Mouse (Mus musculus) hindbrain, embryonic 10.5 days (tissue): Measurements from ENCODE around the gene Emsy. TPM values are rescaled to one million over a fixed set of nuclear protein-coding genes. Genes with fewer than 3 reads are reported as not detected.
A peak's percentile ranks its signal among the peaks of the same experiment; 100 is the strongest.

Experiments used
- DNase-seq: peaks from one replicate; pipeline ENCODE4 v3.0.0-alpha.2; 2017; ENCODE audit warnings: low spot score
- H3K27ac ChIP-seq: fragments of 300-500 bp; sonication (generic); 2 replicates; pipeline ENCODE4 v1.5.1; 2016; ENCODE audit warnings: mild to moderate bottlenecking, moderate library complexity
- H3K27me3 ChIP-seq: fragments of 300-500 bp; sonication (generic); 2 replicates; pipeline ENCODE4 v1.6.1; 2016; ENCODE audit warnings: mild to moderate bottlenecking; ENCODE audit not compliant: poor library complexity, insufficient read depth, severe bottlenecking
- H3K36me3 ChIP-seq: fragments of 300-500 bp; sonication (generic); 2 replicates; pipeline ENCODE4 v1.6.1; 2016; ENCODE audit warnings: mild to moderate bottlenecking, moderate library complexity
- H3K4me1 ChIP-seq: fragments of 300-500 bp; sonication (generic); replicated peaks from 2 replicates; pipeline ENCODE4 v1.6.1; 2016; ENCODE audit warnings: mild to moderate bottlenecking
- H3K4me3 ChIP-seq: fragments of 300-500 bp; sonication (generic); 2 replicates; pipeline ENCODE4 v1.5.1; 2016; ENCODE audit warnings: mild to moderate bottlenecking, moderate library complexity
- H3K9me3 ChIP-seq: fragments of 300-500 bp; sonication (generic); 2 replicates; pipeline ENCODE4 v1.6.1; 2016; ENCODE audit warnings: mild to moderate bottlenecking, moderate library complexity
- WGBS: fragments of 180-500 bp; shearing (Covaris S2); methylation state at CpG from one replicate; pipeline ENCODE4 v1.1.7; 2016; 5-methylcytosine and 5-hydroxymethylcytosine counted together
- polyA plus RNA-seq: library from polyadenylated mRNA; unstranded; fragments of >200 nt; fragmentation: Nextera tagmentation; extraction: Ambion mirVana; gene quantifications from 2 replicates; pipeline ENCODE4 v1.2.1, GENCODE M21; 2016

Emsy gene
- polyA plus RNA-seq, 1 experiment from 2014 or later: 38.5 TPM

DNA sequence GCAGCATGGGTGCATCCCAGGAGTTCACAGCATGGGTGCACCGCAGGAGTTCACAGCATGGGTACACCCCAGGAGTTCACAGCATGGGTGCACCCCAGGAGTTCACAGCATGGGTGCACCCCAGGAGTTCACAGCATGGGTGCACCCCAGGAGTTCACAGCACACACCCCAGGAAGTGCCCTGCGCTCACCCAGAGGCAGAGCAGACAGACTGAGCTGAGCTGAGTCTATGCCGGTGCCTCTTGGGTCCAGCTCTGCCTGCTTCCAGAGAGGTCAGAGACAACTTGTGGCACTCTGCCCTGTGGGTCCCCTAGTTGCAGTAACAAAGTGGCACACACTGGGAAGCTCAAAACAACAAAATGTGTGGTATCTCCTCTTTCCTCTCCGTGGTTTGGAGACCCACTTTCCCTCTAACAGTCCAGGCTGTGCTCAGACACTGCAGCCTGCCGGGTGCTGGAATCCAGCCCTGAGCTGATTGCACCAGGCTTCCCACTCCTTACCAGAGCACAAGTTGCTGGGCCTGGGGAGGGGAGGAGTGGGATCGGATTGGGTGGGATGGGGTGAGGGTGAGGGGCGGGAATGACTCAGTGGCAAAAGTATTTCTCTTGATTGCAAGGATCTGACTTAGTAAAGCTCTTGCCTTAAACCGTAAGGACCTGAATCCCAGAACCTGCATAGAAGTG, 85.6 kb downstream of the Emsy start:
- no peaks in the 10 kb centered on the region for H3K27me3 ChIP-seq
- no peak overlapping the region for H3K4me3 ChIP-seq
- peak overlapping the region; percentile 73 for H3K27ac ChIP-seq
- DNase-seq: no peak
- H3K9me3 ChIP-seq: no peaks in the 10 kb centered on the region
- peaks cover 37% of the 10 kb centered on the region for H3K4me1 ChIP-seq
- H3K36me3 ChIP-seq: no peaks in the 10 kb centered on the region
- 73% methylated on average over 8 of the region's 8 CpGs for WGBS

DNA sequence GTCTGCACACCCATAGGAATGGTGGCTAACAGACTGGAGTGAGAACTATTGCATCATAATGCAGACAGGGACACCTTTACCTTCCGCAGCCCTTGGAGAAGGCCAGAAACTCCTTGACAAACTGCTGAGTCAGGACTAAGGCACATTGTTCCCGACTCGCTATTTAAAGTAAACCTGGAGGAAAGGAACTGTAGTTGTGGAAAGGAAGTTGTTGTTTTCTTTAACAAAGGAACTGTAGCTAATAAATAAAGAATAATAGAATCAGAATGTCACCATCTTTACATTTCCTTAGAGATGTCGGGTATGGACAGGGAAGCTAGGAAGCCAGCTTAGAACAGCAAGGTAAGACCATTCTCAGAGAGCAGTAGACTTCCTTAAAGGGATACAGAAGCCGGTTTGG, 89.5 kb downstream of the Emsy start:
- Histone ChIP-seq H3K4me3 (no peak overlapping the region), H3K27ac (no peak overlapping the region), H3K27me3 (no peaks in the 10 kb centered on the region), H3K4me1 (peaks cover 12% of the 10 kb centered on the region), H3K36me3 (no peaks in the 10 kb centered on the region), H3K9me3 (no peaks in the 10 kb centered on the region)
- no peak for DNase-seq
- WGBS: 54% methylated on average over 5 of the region's 5 CpGs

DNA sequence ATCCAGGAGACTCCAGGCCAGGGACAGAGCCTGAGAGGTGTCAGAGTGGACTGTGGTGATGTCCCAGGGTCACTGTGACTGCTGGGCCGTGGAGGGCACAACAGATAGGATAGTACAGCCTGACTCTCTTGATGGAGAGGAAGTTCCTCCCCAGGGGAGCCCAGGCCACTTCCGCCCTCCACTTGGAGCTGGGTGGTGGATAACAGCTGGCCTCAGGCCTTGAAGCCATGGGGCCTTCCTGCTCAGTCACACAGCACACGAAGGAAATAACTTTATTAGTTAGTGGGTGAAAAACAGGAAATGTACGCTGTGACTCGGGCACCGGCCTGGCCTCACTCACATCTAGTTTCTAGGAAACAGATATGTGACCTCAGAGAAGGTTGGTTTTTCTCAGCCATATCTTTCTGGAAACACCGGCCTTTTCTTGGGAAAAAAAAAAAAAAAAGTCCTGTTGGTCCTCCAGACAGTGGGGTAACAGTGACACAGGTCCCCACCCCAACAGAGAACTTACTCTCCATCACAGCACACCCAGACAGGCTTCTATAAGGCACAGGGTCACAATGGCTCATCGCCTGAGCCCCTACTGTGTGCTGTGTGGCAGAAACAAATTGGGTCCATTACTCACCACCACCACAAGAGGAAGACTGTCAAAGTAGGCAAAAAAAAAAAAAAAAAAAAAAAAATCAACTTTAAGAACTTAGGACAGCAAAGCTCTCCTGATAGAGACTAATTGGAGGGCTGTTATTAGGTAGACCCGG, 91.8 kb downstream of the Emsy start:
- no peaks in the 10 kb centered on the region for H3K27me3 ChIP-seq
- no peak overlapping the region for H3K27ac ChIP-seq
- H3K36me3 ChIP-seq: no peaks in the 10 kb centered on the region
- H3K4me3 ChIP-seq: no peak overlapping the region
- no peaks in the 10 kb centered on the region for H3K4me1 ChIP-seq
- no peak for DNase-seq
- no peaks in the 10 kb centered on the region for H3K9me3 ChIP-seq
- WGBS: 76% methylated on average over 9 of the region's 9 CpGs

DNA sequence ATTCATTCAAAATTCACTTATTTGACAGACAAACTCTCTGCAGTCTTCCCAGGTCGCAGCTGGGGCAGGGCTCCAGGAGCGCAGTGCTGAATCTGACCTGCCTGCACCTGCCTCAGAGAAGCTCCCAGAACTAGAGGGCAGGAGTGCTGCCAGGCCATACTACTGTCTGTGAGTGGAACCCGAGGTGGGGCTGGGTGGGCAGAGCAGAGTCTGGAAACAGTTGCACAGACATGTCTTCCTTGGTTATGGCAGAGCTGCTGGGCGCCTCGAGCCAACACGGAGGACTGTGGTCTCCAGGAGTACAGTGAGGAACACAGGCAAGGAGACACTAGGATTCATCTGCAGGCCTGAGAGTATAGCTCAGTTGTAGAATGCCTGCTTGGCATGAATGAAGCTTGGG, 92.6 kb downstream of the Emsy start:
- H3K9me3 ChIP-seq: no peaks in the 10 kb centered on the region
- no peak overlapping the region for H3K4me3 ChIP-seq
- H3K27ac ChIP-seq: no peak overlapping the region

DNA sequence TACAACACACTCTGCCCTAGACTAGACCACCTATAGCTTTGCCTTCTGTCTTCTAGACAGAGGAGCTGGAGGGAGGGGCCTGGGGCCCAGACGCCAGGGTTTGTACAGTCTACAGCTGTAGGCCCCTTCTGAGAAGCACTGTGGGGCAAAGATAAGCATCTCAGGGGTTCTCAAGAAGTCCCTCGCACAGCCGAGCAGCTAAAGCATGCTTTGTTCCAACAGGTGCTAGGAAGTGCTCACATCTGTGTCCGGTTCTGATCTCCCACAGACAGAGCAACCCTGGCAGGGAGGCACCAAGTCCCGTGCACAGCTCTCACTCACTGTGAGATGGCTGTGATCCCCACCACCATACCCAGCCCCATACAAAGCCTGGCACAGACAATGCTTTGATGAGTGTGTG, 93.6 kb downstream of the Emsy start:
- H3K36me3 ChIP-seq: no peaks in the 10 kb centered on the region
- H3K9me3 ChIP-seq: no peaks in the 10 kb centered on the region
- DNase-seq: no peak
- WGBS: 78% methylated on average over 5 of the region's 5 CpGs
- no peak overlapping the region for H3K4me3 ChIP-seq
- H3K27me3 ChIP-seq: no peaks in the 10 kb centered on the region
- H3K4me1 ChIP-seq: peaks cover 5% of the 10 kb centered on the region; the same call in 1 of the 2 replicates
- H3K27ac ChIP-seq: no peak overlapping the region

More for the DNA sequence above, 92.6 kb downstream of the Emsy start:
- DNase-seq: no peak
- WGBS: 91% methylated on average over 6 of the region's 6 CpGs
- no peaks in the 10 kb centered on the region for H3K4me1 ChIP-seq
- H3K27me3 ChIP-seq: no peaks in the 10 kb centered on the region
- no peaks in the 10 kb centered on the region for H3K36me3 ChIP-seq

DNA sequence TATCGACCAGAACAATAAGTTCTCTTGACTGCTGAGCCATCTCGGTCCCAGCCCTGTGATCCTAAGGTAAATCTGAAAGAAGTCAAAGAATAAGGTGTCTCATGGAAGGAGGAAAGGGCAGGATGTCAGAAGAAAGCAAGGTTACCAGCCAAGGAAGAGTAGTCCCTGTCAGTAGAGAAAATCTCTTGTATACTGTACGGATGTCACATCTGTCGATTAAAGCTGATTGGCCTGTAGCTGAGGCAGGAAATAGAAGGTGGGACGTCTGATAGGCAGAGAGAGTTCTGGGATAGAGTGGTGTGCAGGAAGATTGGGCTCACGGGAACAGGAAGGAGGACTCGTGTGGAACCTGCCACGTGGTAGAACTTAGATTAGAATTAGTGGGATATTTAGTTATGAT, 94.4 kb downstream of the Emsy start:
- WGBS: 90% methylated on average over 8 of the region's 8 CpGs
- Histone ChIP-seq H3K27ac (no peak overlapping the region), H3K4me3 (no peak overlapping the region), H3K4me1 (peaks cover 5% of the 10 kb centered on the region; the same call in 1 of the 2 replicates), H3K27me3 (no peaks in the 10 kb centered on the region), H3K9me3 (no peaks in the 10 kb centered on the region), H3K36me3 (no peaks in the 10 kb centered on the region)
- no peak for DNase-seq

DNA sequence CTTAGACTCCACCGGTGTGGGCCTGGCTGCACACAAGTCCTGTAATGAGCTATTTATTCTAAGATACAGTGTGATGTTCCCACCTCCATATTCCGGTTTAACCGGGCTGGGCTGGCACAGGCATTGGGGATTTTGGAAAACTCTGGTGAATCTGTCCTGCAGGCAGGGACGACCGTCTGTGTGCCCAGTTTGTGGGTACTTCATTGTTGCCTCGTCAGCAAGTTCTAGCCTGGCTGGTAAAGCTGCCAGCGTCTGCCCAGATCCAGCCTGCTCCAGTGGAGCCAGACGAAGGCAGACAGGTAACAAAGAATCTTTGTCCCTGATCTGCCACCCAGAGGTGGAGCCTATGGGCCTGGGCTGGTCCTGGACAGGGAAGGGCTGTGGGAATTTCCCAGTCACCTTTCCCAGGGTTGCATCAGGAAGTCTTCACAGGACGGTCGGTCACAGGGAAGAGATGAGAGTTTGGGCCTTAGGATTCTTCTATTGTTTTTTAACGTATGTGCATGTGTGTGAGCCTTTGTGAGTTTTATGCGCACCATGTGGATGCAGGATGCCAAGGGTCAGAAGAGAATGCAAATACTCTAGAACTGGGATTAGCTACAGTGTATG, 94.9 kb downstream of the Emsy start:
- no peaks in the 10 kb centered on the region for H3K27me3 ChIP-seq
- no peak overlapping the region for H3K4me3 ChIP-seq
- 80% methylated on average over 12 of the region's 12 CpGs for WGBS
- no peak for DNase-seq
- H3K9me3 ChIP-seq: no peaks in the 10 kb centered on the region
- no peak overlapping the region for H3K27ac ChIP-seq
- no peaks in the 10 kb centered on the region for H3K36me3 ChIP-seq
- H3K4me1 ChIP-seq: peaks cover 5% of the 10 kb centered on the region; the same call in 1 of the 2 replicates

DNA sequence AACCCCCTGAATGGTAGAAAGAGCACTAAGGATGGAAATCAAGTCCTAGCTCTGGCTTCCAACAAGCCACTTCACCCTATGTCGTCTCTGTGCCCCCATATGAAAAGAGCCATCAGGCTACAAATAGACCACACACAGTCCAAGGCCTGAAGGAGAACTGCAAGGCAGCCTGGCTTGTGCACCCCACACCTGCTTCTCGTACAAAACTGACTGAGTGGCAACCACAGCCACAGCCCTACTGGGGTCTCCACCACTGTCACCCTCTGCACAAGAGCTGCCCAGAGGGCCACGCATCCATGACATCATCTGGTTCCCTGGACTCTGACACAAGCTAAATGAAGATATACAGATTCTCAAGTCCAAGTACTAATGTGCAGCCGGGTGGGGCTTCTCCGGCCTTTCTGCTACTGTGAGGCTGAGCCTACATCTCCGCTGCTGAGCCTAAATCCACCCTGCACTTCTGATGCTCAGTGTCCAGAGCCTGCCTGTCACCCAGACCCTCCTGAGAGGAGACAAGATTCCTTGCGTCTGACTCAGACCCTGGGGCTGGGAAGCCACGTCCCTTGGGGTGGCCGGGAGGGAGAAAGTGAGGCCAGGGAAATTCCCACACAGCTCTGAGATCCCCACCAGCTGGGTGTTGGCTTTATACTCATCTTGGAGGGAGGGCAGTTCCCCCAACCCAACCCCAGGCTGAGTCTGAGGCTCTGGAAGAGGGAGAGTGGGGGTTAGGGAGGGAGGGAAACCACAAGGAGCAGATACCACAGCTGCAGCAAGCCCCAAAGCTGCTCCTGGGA, 98.3 kb downstream of the Emsy start:
- H3K4me1 ChIP-seq: peaks cover 5% of the 10 kb centered on the region; the same call in 1 of the 2 replicates
- H3K9me3 ChIP-seq: no peaks in the 10 kb centered on the region
- no peak for DNase-seq
- no peaks in the 10 kb centered on the region for H3K36me3 ChIP-seq
- H3K27ac ChIP-seq: peak overlapping the region; percentile 56
- no peaks in the 10 kb centered on the region for H3K27me3 ChIP-seq
- H3K4me3 ChIP-seq: no peak overlapping the region
- WGBS: 80% methylated on average over 9 of the region's 9 CpGs

DNA sequence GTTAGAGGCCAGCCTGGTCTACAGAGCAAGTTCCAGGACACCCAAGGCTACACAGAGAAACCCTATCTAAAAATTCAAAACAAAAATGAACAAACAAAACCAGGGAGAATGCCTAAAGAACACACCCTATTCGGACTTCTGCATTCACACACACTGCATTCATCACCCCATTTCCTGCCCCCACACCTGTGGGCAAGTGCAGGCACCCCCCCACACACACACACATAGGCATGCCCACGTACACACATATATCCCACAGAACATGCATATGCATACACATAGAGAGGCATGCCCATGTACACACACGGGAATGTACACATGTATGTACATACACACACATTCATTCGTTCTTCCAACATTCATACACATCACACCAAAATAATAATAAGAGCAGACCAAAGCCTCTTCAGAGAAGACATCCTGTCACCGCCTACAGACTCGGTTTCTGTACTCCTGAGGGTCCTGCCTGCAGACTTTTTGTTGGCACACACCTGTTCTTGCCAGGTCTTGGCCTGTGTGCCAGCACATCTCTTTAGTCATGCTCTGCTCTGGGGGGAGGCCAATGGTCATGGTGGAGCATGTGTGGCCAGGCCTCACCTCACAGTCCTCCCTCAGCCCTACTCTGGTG, 99.7 kb downstream of the Emsy start:
- no peak overlapping the region for H3K27ac ChIP-seq
- peaks cover 5% of the 10 kb centered on the region; the same call in 1 of the 2 replicates for H3K4me1 ChIP-seq
- H3K27me3 ChIP-seq: no peaks in the 10 kb centered on the region
- H3K9me3 ChIP-seq: no peaks in the 10 kb centered on the region
- H3K36me3 ChIP-seq: no peaks in the 10 kb centered on the region
- no peak overlapping the region for H3K4me3 ChIP-seq
- 87% methylated on average over 6 of the region's 6 CpGs for WGBS
- DNase-seq: no peak

DNA sequence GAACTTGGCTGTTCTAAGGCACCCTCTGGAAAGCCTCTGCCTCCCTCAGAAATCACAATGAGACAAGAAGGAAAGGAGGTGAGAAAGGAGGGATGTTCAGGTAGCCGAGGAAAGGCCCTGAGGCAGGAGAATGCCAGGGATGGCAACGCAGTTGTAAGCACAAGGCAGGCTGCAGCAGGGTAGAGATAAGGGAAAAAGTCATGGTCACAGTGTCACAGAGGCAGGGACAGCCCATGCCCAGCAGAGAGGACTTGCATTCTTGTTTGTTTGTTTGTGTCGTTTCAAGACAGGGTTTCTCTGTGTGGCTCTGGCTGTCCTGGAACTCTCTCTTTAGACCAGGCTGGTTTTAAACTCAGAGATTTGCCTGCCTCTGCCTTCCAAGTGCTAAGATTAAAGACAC, 105.5 kb downstream of the Emsy start:
- Histone ChIP-seq H3K27ac (no peak overlapping the region), H3K36me3 (no peaks in the 10 kb centered on the region), H3K9me3 (no peaks in the 10 kb centered on the region), H3K4me3 (no peak overlapping the region), H3K27me3 (no peaks in the 10 kb centered on the region), H3K4me1 (peaks cover 12% of the 10 kb centered on the region; the same call in 1 of the 2 replicates)
- 68% methylated on average over 3 of the region's 3 CpGs for WGBS
- DNase-seq: no peak

DNA sequence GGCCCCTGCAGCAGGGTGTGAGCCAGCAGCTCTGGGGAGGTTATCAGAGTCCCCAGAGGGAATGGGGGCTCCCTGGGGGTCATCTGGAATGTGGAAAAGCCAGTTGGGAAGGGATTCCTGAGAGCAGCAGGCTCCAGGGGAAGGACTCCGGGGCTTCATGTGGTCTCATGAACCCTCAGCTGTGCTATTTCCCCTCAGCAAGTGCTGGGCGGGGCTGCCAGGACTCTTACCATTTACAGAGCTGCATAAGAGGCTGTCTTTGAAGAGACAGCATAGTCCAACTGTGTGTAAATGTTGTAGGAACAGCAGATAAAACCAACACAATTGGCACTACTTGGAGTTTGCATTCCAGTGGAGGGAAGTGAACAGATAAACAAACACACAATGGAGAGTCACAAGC, 106.0 kb downstream of the Emsy start:
- H3K27ac ChIP-seq: 0 out of 2 replicates have a peak overlapping the region, but pooled peaks have one; percentile 31
- H3K27me3 ChIP-seq: no peaks in the 10 kb centered on the region
- 49% methylated on average over 2 of the region's 2 CpGs for WGBS
- no peak for DNase-seq
- H3K9me3 ChIP-seq: no peaks in the 10 kb centered on the region
- no peak overlapping the region for H3K4me3 ChIP-seq
- H3K36me3 ChIP-seq: no peaks in the 10 kb centered on the region
- peaks cover 12% of the 10 kb centered on the region; the same call in 1 of the 2 replicates for H3K4me1 ChIP-seq

DNA sequence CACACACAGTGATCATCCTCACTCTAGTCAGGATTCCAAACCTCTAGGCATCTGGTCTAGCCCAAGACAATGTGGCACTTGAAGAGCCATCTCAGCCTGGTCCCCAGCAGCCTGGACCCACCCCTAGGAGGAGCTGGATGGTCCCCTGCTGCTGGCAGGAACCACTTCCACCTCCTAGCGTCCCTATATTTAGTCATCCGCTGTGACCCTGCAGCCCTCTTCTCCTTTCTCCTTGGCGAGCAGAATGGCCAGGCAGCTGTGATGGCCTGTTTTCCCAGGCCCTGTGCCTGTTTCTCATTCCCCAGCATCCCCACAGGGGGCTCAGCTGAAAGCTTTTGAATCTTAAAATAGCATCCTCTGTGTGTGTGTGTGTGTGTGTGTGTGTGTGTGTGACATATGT, 107.7 kb downstream of the Emsy start:
- 39% methylated on average over 3 of the region's 3 CpGs for WGBS
- H3K4me1 ChIP-seq: peaks cover 22% of the 10 kb centered on the region
- H3K9me3 ChIP-seq: no peaks in the 10 kb centered on the region
- no peaks in the 10 kb centered on the region for H3K27me3 ChIP-seq
- peak; percentile 24 for DNase-seq
- H3K36me3 ChIP-seq: no peaks in the 10 kb centered on the region
- no peak overlapping the region for H3K27ac ChIP-seq
- H3K4me3 ChIP-seq: no peak overlapping the region
